ENCODE assay signal across 9 mouse cellular contexts in the genomic region with DNA sequence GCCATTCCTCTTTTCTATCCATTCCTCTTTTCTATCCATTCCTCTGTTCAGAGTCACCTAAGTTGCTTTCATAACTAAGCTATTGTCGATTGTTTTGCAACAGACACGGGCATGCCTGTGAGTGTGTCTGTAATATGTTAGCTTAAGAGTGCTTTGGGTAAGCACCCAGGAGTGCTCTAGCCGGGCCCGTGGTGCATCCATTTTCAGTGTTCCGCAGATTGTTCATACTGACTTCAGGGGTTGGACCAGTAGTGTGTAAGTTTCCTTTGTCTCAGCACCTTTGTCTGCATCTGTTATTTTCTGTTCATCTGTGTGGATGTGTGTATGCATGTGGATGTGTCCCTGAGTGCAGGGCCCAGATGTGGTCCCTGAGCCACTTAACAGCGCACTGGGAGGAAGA. TPM values are rescaled to one million over a fixed set of nuclear protein-coding genes. Genes with fewer than 3 reads are reported as not detected.
"Had no signal": no experiment of that assay in that cellular context is flagged by ENCODE, and none has a peak within 500 bp of the region (broad histone marks: within the 10 kb centered on the region; RNA-seq: fewer than 3 reads in every experiment).

No protein-coding gene starts in this region.

- H3K27me3 ChIP-seq: kidney, embryonic 15.5 days; limb, embryonic 15.5 days; liver, embryonic 13.5 days; neural tube, embryonic 12.5 days had no signal

- H3K27ac ChIP-seq: kidney, embryonic 15.5 days; left cerebral cortex, adult 2 months; limb, embryonic 15.5 days; liver, embryonic 13.5 days; midbrain, embryonic 10.5 days; neural tube, embryonic 12.5 days had no signal

- H3K9me3 ChIP-seq: kidney, embryonic 15.5 days; limb, embryonic 15.5 days; liver, embryonic 13.5 days; midbrain, embryonic 10.5 days; neural tube, embryonic 12.5 days had no signal

- H3K36me3 ChIP-seq: liver, embryonic 13.5 days had no signal

- H3K9ac ChIP-seq: kidney, embryonic 15.5 days; limb, embryonic 15.5 days; liver, embryonic 13.5 days; neural tube, embryonic 12.5 days had no signal

- H3K4me2 ChIP-seq: kidney, embryonic 15.5 days; limb, embryonic 15.5 days; liver, embryonic 13.5 days; neural tube, embryonic 12.5 days had no signal

- H3K4me3 ChIP-seq: kidney, embryonic 15.5 days; left cerebral cortex, adult 2 months; limb, embryonic 15.5 days; liver, embryonic 13.5 days; midbrain, embryonic 10.5 days; neural tube, embryonic 12.5 days had no signal

RNA-seq across cellular contexts. Expression of a gene that starts 34.8 kb away (rescaled TPM):
- total RNA-seq: layer of hippocampus, postnatal 25 days; left cerebral cortex, adult 2 months; left cerebral cortex, postnatal 25 days had no signal
- polyA plus RNA-seq: limb, embryonic 11.5 days; midbrain, embryonic 10.5 days; neural tube, embryonic 12.5 days had no signal
